Mouse (Mus musculus) embryonic fibroblast, embryonic 13.5 days (primary cell): ENCODE measurements around the gene Stat1.

Source experiments
- CTCF ChIP-seq: IDR thresholded peaks from 2 replicates; pipeline ENCODE4 v1.5.1; 2011; ENCODE audit warnings: mild to moderate bottlenecking, control low read depth, low read length, moderate library complexity, borderline replicate concordance; ENCODE audit not compliant: insufficient read depth
- POLR2A ChIP-seq: IDR thresholded peaks from 2 replicates; pipeline ENCODE4 v1.6.1; 2011; ENCODE audit warnings: low read depth, mild to moderate bottlenecking, control low read depth, low read length, moderate library complexity

GRCm38 (mm10) chr1:52079724-52080367 is 39.4 kb upstream of the Stat1 start:
- no peak for TF ChIP-seq CTCF
- TF ChIP-seq POLR2A, result no peak
